Mouse (Mus musculus) lung, postnatal 0 days (tissue): ENCODE data around the gene Zfp672. TPM values are rescaled to one million over a fixed set of nuclear protein-coding genes. Genes with fewer than 3 reads are reported as not detected.

Experiments used
- ATAC-seq: fragments of 200-750 bp; cut with Nextera tagmentation; 2 replicates; pipeline ENCODE4 v1.8.0; 2017; ENCODE audit warnings: moderate library complexity
- DNase-seq: peaks from one replicate; pipeline ENCODE4 v3.0.0-alpha.2; 2016; ENCODE audit warnings: low spot score
- H3K27ac ChIP-seq: fragments of 300-500 bp; sonication (generic); 2 replicates; pipeline ENCODE4 v1.5.1; 2014; ENCODE audit warnings: antibody characterized with exemption, mild to moderate bottlenecking, low read length, mixed read lengths
- H3K27me3 ChIP-seq: fragments of 300-500 bp; sonication (generic); replicated peaks from 2 replicates; pipeline ENCODE4 v1.6.1; 2014; ENCODE audit warnings: low read length, mixed read lengths; ENCODE audit not compliant: insufficient read depth
- H3K36me3 ChIP-seq: fragments of 300-500 bp; sonication (generic); 2 replicates; pipeline ENCODE4 v1.6.1; 2014; ENCODE audit warnings: low read length, mixed read lengths; ENCODE audit not compliant: insufficient read depth
- H3K4me1 ChIP-seq: fragments of 300-500 bp; sonication (generic); 2 replicates; pipeline ENCODE4 v1.6.1; 2014; ENCODE audit warnings: antibody characterized with exemption, low read depth, low read length, mixed read lengths; ENCODE audit not compliant: insufficient read depth
- H3K4me2 ChIP-seq: fragments of 300-500 bp; sonication (generic); replicated peaks from 2 replicates; pipeline ENCODE4 v1.6.1; 2014; ENCODE audit warnings: low read depth, mild to moderate bottlenecking, low read length, moderate library complexity, mixed read lengths
- H3K4me3 ChIP-seq: fragments of 300-500 bp; sonication (generic); 2 replicates; pipeline ENCODE4 v1.5.1; 2014; ENCODE audit warnings: low read depth, low read length
- H3K9ac ChIP-seq: fragments of 300-500 bp; sonication (generic); replicated peaks from 2 replicates; pipeline ENCODE4 v1.6.1; 2014; ENCODE audit warnings: low read depth, mild to moderate bottlenecking
- H3K9me3 ChIP-seq: fragments of 300-500 bp; sonication (generic); 2 replicates; pipeline ENCODE4 v1.6.1; 2016; ENCODE audit warnings: low read length, mixed read lengths
- CTCF ChIP-seq: IDR thresholded peaks from 2 replicates; pipeline ENCODE4 v1.5.1; 2016; ENCODE audit warnings: antibody characterized with exemption, mild to moderate bottlenecking
- EP300 ChIP-seq: IDR thresholded peaks from 2 replicates; pipeline ENCODE4 v1.6.1; 2016; ENCODE audit warnings: antibody characterized with exemption, mild to moderate bottlenecking, control low read depth
- WGBS: fragments of 180-500 bp; shearing (Covaris S2); extraction: QIAGEN DNeasy Blood & Tissue Kit; methylation state at CpG from one replicate; pipeline ENCODE4 v1.1.7; 2014; 5-methylcytosine and 5-hydroxymethylcytosine counted together
- polyA plus RNA-seq: library from polyadenylated mRNA; unstranded; fragments of >200 nt; fragmentation: Nextera tagmentation; extraction: Ambion mirVana; gene quantifications from 2 replicates; pipeline ENCODE4 v1.2.1, GENCODE M21; 2015

Gene Zfp672
- polyA plus RNA-seq, 1 experiment from 2014 or later, result 34.7 TPM

DNA sequence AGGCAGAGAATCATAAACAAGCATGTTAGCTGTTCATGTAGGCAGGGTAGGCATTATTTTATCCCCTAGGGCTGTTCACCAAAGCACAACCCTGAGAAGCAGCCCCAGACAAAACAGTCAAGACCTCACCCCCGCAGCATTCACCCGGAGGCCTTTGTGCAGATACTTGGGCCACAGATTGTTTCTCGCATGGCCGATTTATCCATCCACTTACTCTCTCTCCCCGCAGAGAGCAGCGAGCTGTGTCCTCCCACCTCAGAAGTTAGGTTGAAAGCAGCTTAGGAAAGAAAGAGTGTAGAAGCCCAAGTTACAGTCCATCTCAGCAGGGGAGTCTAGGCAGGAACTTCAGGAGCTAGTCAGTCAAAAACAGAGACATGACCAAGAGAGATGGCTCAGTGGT lies 32.7 kb downstream of the Zfp672 start:
- no peaks in the 10 kb centered on the region for H3K36me3 ChIP-seq
- H3K27me3 ChIP-seq, result no peaks in the 10 kb centered on the region
- H3K9ac ChIP-seq, result no peak overlapping the region
- TF ChIP-seq EP300 (no peak), CTCF (no peak)
- no peaks in the 10 kb centered on the region for H3K9me3 ChIP-seq
- 82% methylated on average over 6 of the region's 6 CpGs for WGBS
- no peak overlapping the region for H3K4me3 ChIP-seq
- no peaks in the 10 kb centered on the region; the same call in 1 of the 2 replicates for H3K4me1 ChIP-seq
- ATAC-seq (no peak), DNase-seq (no peak)
- H3K27ac ChIP-seq, result no peak overlapping the region
- no peak overlapping the region for H3K4me2 ChIP-seq

DNA sequence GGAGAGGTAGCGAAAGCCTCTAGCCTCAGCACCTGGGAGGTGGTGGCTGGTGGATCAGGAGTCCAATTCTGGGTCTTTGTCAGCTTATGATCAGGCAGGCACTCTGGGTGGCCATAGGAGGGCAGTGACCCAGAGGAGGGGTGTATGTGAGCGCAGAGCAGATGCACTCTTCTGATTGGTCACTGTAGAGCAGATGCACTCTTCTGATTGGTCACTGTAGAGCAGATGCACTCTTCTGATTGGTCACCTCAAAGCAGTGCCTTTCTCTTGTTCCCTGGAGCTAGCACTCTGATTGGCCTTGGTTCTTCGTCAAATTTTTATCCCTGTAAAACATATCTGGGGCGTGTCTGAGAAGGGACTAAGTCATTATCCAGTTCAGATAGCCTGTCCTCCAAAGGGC lies 37.3 kb downstream of the Zfp672 start:
- TF ChIP-seq CTCF, result no peak
- no peak for TF ChIP-seq EP300
- no peaks in the 10 kb centered on the region for H3K36me3 ChIP-seq
- H3K4me2 ChIP-seq, result no peak overlapping the region
- ATAC-seq (no peak; the same call in 1 of the 2 replicates), DNase-seq (no peak)
- no peaks in the 10 kb centered on the region for H3K9me3 ChIP-seq
- WGBS, result 41% methylated on average over 4 of the region's 4 CpGs
- H3K27me3 ChIP-seq, result no peaks in the 10 kb centered on the region
- no peak overlapping the region for H3K27ac ChIP-seq
- no peak overlapping the region for H3K9ac ChIP-seq
- no peak overlapping the region for H3K4me3 ChIP-seq
- H3K4me1 ChIP-seq, result no peaks in the 10 kb centered on the region

DNA sequence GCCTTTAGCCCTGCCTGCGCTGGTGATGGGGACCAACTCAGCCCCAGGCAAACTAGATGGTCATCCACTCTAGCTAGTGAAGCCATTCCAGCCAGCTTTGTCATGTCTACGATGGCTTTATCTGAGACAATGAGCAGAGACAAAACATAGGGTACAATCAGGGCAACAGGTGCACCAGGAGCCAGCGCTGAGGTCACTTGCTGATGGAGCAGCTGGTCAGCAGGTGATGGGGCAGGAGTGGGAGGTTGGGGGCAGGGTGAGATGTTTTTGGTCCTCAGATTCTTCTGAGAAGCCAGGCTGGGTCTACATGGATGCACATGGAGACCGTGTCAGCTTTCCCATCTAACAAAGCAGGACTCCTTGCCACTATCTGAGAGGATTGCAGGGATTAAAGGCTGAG lies 39.3 kb downstream of the Zfp672 start:
- WGBS, result 74% methylated on average over 4 of the region's 4 CpGs

DNA sequence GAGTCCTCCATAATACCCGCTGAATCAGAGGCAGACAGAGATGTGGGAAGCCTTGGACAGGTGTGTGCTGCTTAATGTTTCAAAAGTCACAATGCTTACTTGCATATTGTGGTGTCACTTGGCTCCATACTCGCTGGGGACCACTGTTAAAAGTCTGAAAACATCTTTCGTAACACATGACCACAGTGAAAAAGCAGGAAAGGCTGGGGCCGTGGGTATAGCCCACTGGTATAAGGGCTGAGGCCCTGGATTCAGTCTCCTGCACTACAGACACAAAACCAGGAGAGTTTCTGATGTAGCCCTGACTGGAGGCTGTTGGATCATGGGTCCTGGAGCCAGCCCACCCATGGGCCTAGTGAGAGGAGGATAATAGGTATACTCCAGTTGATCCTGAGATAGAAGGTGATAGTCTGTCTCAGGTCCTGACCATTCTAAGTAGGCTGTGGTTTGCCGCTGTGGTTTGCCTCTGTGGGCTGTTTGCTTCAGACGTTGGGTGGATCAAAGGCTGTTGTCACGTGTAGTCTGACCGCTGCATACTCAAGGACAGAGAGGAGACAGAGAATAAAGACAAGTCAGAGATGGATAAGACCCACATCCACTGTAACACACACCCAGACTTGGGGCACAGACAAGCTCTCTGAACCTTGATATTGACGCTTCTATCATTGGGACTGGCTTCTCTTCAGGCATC lies 40.0 kb downstream of the Zfp672 start:
- WGBS, result 61% methylated on average over 9 of the region's 9 CpGs
- Histone ChIP-seq H3K4me1 (no peaks in the 10 kb centered on the region), H3K9ac (no peak overlapping the region), H3K36me3 (no peaks in the 10 kb centered on the region), H3K4me3 (no peak overlapping the region), H3K27me3 (no peaks in the 10 kb centered on the region), H3K27ac (no peak overlapping the region), H3K9me3 (no peaks in the 10 kb centered on the region), H3K4me2 (no peak overlapping the region)
- ATAC-seq (no peak), DNase-seq (no peak)
- no peak for TF ChIP-seq CTCF
- no peak for TF ChIP-seq EP300

More for the DNA sequence above, 39.3 kb downstream of the Zfp672 start:
- TF ChIP-seq CTCF, result no peak
- no peak for TF ChIP-seq EP300
- Histone ChIP-seq H3K36me3 (no peaks in the 10 kb centered on the region), H3K4me2 (no peak overlapping the region), H3K4me3 (no peak overlapping the region), H3K9ac (no peak overlapping the region), H3K4me1 (no peaks in the 10 kb centered on the region), H3K9me3 (no peaks in the 10 kb centered on the region), H3K27ac (no peak overlapping the region), H3K27me3 (no peaks in the 10 kb centered on the region)
- no peak for ATAC-seq
- no peak for DNase-seq

DNA sequence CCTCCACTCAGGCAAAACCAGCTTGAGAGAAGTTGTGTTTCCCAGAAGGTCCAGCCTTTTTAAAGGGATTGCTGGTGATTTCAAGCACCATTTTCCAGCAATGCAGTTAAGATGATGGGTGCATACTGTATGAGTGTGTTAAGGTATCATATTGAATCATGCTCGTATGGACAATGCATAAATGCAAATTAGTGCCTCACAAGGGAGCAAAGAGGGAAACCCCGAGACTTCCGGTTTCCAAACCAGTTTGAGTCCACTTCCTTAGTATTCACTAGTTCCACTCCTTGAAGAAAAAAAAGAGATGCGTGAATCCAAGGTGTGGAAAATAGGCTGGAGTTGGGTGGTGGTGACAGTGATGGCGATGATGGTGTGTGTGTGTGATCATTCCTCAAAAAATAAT lies 47.6 kb downstream of the Zfp672 start:
- Histone ChIP-seq H3K4me2 (no peak overlapping the region), H3K4me3 (no peak overlapping the region), H3K36me3 (no peaks in the 10 kb centered on the region), H3K27me3 (no peaks in the 10 kb centered on the region), H3K9ac (no peak overlapping the region), H3K27ac (no peak overlapping the region), H3K4me1 (no peaks in the 10 kb centered on the region), H3K9me3 (no peaks in the 10 kb centered on the region)
- 71% methylated on average over 5 of the region's 5 CpGs for WGBS
- ATAC-seq, result no peak
- no peak for DNase-seq
- TF ChIP-seq CTCF, result no peak
- TF ChIP-seq EP300, result no peak

DNA sequence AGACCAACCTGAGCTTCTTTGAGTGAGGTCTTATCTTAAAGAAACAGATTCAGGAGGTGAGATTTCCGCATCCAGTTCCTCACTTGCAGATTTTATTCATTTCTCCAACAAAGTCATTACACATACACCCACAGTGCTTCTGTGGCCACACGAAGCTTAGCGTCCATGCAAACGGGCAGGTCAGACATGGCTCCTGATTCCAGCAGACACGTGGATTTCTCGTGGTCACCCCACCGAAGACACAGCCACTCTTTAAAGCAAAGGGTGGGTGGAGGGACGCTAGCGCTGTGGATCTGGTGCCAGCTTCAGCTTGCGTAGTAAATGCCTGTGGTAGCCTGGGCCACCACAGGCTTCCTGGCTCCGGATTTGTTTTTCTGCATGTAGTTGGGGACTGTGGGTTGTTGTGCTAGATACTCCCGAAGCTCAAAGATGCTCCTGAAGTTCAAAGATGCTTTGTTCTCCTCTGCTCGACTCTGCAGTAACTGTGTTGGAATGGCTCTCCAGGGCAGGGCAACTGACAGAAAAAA lies 48.1 kb downstream of the Zfp672 start:
- H3K4me3 ChIP-seq, result no peak overlapping the region
- TF ChIP-seq CTCF, result no peak
- no peak for TF ChIP-seq EP300
- H3K27ac ChIP-seq, result no peak overlapping the region
- DNase-seq (no peak), ATAC-seq (no peak)
- H3K4me1 ChIP-seq, result no peaks in the 10 kb centered on the region
- H3K9ac ChIP-seq, result no peak overlapping the region
- H3K4me2 ChIP-seq, result no peak overlapping the region
- H3K27me3 ChIP-seq, result no peaks in the 10 kb centered on the region
- no peaks in the 10 kb centered on the region for H3K9me3 ChIP-seq
- H3K36me3 ChIP-seq, result no peaks in the 10 kb centered on the region
- 78% methylated on average over 13 of the region's 13 CpGs for WGBS
